Mouse (Mus musculus) lung, embryonic 16.5 days (tissue): ENCODE data around the gene Otogl. TPM values are rescaled to one million over a fixed set of nuclear protein-coding genes. Genes with fewer than 3 reads are reported as not detected.
"Not testable (repeated sequence)": the region's sequence is repeated elsewhere in the genome, so short reads cannot be mapped to it uniquely, and the experiment has no call there.

Source experiments
- ATAC-seq: fragments of 200-750 bp; cut with Nextera tagmentation; 2 replicates; pipeline ENCODE4 v1.8.0; 2017; ENCODE audit warnings: low read depth, mild to moderate bottlenecking, moderate library complexity
- H3K27ac ChIP-seq: fragments of 300-500 bp; sonication (generic); 2 replicates; pipeline ENCODE4 v1.5.1; 2014; ENCODE audit warnings: mild to moderate bottlenecking, control low read depth, low read length
- H3K27me3 ChIP-seq: fragments of 300-500 bp; sonication (generic); 2 replicates; pipeline ENCODE4 v1.6.1; 2014; ENCODE audit warnings: low read depth, low read length, mixed read lengths; ENCODE audit not compliant: control insufficient read depth, insufficient read depth
- H3K36me3 ChIP-seq: fragments of 300-500 bp; sonication (generic); 2 replicates; pipeline ENCODE4 v1.6.1; 2014; ENCODE audit warnings: low read length; ENCODE audit not compliant: control insufficient read depth, insufficient read depth
- H3K4me1 ChIP-seq: fragments of 300-500 bp; sonication (generic); replicated peaks from 2 replicates; pipeline ENCODE4 v1.6.1; 2014; ENCODE audit warnings: low read length, mixed read lengths; ENCODE audit not compliant: control insufficient read depth, insufficient read depth
- H3K4me2 ChIP-seq: fragments of 300-500 bp; sonication (generic); 2 replicates; pipeline ENCODE4 v1.6.1; 2014; ENCODE audit warnings: low read depth, low read length, control low read depth
- H3K4me3 ChIP-seq: fragments of 300-500 bp; sonication (generic); 2 replicates; pipeline ENCODE4 v1.5.1; 2014; ENCODE audit warnings: mild to moderate bottlenecking, low read length, control low read depth
- H3K9ac ChIP-seq: fragments of 300-500 bp; sonication (generic); 2 replicates; pipeline ENCODE4 v1.6.1; 2014; ENCODE audit warnings: low read length, control low read depth
- H3K9me3 ChIP-seq: fragments of 300-500 bp; sonication (generic); 2 replicates; pipeline ENCODE4 v1.6.1; 2016; ENCODE audit warnings: low read length; ENCODE audit not compliant: control insufficient read depth
- WGBS: fragments of 180-500 bp; shearing (Covaris S2); extraction: QIAGEN DNeasy Blood & Tissue Kit; methylation state at CpG from one replicate; pipeline ENCODE4 v1.1.7; 2014; 5-methylcytosine and 5-hydroxymethylcytosine counted together
- polyA plus RNA-seq: library from polyadenylated mRNA; unstranded; fragments of >200 nt; fragmentation: Nextera tagmentation; extraction: Ambion mirVana; gene quantifications from 2 replicates; pipeline ENCODE4 v1.2.1, GENCODE M21; 2015

The Otogl gene
- polyA plus RNA-seq, 1 experiment from 2014 or later, result 0.06 TPM

DNA sequence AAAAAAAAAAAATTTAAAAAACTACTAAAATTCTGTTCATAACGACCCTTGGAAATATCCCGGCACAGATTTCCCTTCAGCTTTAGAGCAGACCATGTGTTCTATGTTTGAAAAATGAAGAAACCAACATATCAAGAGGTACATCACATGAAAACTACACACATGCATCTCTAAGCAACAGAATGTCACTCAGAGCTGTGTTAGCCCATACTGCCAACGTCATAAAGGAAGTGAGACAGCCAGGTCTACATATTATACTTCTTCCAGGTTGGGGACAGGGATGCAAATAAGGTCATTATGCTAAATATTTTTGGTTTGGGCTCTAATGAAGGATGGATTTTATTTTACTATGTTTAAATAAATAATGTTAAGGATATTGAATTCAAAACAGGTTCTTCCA is 52.7 kb downstream of the Otogl start:
- H3K9ac ChIP-seq, result no peak overlapping the region
- WGBS, result 78% methylated on average over 3 of the region's 3 CpGs
- H3K9me3 ChIP-seq, result no peaks in the 10 kb centered on the region; the same call in 1 of the 2 replicates
- H3K27ac ChIP-seq, result no peak overlapping the region
- no peak for ATAC-seq
- no peaks in the 10 kb centered on the region for H3K27me3 ChIP-seq
- no peaks in the 10 kb centered on the region for H3K36me3 ChIP-seq
- no peak overlapping the region for H3K4me3 ChIP-seq
- H3K4me2 ChIP-seq, result no peak overlapping the region
- no peaks in the 10 kb centered on the region for H3K4me1 ChIP-seq

DNA sequence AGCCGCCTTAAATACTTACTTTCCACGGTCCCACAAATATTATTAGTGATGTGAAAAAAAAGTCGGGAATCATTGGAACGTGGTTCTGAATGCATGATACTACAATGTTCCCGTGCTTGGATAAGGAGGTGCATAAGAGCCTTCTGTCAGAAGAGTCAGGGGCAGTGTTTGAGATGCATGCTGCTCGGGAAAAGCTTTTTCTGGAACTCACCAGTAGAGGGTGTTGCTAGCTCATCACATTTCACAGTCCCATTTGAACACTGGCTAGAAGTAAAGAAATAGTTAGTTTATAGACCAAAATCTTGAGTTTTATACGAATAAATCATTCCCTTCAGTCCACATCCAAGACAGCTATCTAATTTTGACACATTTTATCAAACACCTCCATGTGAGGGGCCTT is 53.2 kb downstream of the Otogl start:
- Histone ChIP-seq H3K4me1 (no peaks in the 10 kb centered on the region), H3K27ac (no peak overlapping the region), H3K36me3 (no peaks in the 10 kb centered on the region), H3K9ac (no peak overlapping the region), H3K4me3 (no peak overlapping the region), H3K27me3 (no peaks in the 10 kb centered on the region), H3K4me2 (no peak overlapping the region), H3K9me3 (no peaks in the 10 kb centered on the region; the same call in 1 of the 2 replicates)
- 18% methylated on average over 7 of the region's 7 CpGs for WGBS
- ATAC-seq, result peak; percentile 59; the same call in 1 of the 2 replicates

GRCm38 (mm10) chr10:107844906-107845305 is 67.0 kb downstream of the Otogl start:
- no peaks in the 10 kb centered on the region for H3K36me3 ChIP-seq
- H3K9ac ChIP-seq, result no peak overlapping the region
- H3K4me3 ChIP-seq, result no peak overlapping the region
- no peaks in the 10 kb centered on the region for H3K27me3 ChIP-seq
- no peak overlapping the region for H3K4me2 ChIP-seq
- no peaks in the 10 kb centered on the region for H3K4me1 ChIP-seq
- 91% methylated on average over 1 of the region's 1 CpGs for WGBS
- no peak overlapping the region for H3K27ac ChIP-seq
- no peaks in the 10 kb centered on the region for H3K9me3 ChIP-seq
- ATAC-seq, result no peak

- 39% methylated on average over 4 of the region's 4 CpGs for WGBS
- H3K9ac ChIP-seq, result no peak overlapping the region
- no peaks in the 10 kb centered on the region for H3K4me1 ChIP-seq
- H3K36me3 ChIP-seq, result no peaks in the 10 kb centered on the region
- ATAC-seq, result no peak
- no peaks in the 10 kb centered on the region for H3K27me3 ChIP-seq
- no peak overlapping the region for H3K4me2 ChIP-seq
- H3K9me3 ChIP-seq, result no peaks in the 10 kb centered on the region
- no peak overlapping the region for H3K27ac ChIP-seq
- no peak overlapping the region for H3K4me3 ChIP-seq
These were observed 77.3 kb downstream of the Otogl start for GRCm38 (mm10) chr10:107834452-107835239.

- Histone ChIP-seq H3K36me3 (no peaks in the 10 kb centered on the region), H3K4me2 (no peak overlapping the region), H3K9me3 (no peaks in the 10 kb centered on the region), H3K9ac (no peak overlapping the region), H3K27ac (no peak overlapping the region), H3K4me3 (no peak overlapping the region), H3K27me3 (no peaks in the 10 kb centered on the region), H3K4me1 (no peaks in the 10 kb centered on the region)
- ATAC-seq, result no peak
- 78% methylated on average over 6 of the region's 6 CpGs for WGBS
These were observed 82.8 kb downstream of the Otogl start for GRCm38 (mm10) chr10:107829151-107829550.

DNA sequence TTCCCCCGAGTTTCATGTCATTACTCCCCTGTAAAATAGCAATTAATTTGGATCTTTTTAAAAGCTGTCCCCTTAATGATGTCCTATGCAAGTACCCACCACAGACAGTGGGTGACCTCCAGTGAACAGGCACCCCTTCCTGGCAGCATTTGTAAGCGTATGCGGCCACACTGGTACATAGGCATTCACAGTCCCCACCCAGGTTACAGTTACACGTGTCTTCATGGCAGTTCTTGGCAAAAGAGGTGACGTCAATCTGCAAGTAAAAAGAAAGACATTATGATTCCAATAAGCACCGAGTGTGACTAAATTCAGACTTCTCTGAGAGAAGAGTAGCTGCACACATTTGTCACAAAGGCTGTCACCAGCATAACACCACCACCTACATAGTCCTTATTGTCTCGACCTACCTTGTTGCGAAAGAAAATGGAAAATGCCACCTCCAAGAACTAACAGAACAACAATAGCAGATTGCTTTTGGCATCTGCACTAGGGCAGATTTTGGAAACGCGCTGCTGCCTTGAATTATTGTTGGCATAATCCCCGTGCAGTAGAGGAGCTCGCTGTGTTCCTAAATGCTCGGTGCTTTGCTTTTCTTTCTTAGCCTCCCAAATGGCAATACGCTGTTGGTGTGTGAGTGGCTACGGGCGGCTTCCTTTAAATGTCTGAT is 98.0 kb downstream of the Otogl start:
- Histone ChIP-seq H3K4me1 (no peaks in the 10 kb centered on the region), H3K9me3 (no peaks in the 10 kb centered on the region), H3K27me3 (no peaks in the 10 kb centered on the region), H3K4me2 (no peak overlapping the region), H3K4me3 (no peak overlapping the region), H3K9ac (no peak overlapping the region), H3K27ac (no peak overlapping the region), H3K36me3 (no peaks in the 10 kb centered on the region)
- WGBS, result 81% methylated on average over 16 of the region's 16 CpGs
- ATAC-seq, result no peak

DNA sequence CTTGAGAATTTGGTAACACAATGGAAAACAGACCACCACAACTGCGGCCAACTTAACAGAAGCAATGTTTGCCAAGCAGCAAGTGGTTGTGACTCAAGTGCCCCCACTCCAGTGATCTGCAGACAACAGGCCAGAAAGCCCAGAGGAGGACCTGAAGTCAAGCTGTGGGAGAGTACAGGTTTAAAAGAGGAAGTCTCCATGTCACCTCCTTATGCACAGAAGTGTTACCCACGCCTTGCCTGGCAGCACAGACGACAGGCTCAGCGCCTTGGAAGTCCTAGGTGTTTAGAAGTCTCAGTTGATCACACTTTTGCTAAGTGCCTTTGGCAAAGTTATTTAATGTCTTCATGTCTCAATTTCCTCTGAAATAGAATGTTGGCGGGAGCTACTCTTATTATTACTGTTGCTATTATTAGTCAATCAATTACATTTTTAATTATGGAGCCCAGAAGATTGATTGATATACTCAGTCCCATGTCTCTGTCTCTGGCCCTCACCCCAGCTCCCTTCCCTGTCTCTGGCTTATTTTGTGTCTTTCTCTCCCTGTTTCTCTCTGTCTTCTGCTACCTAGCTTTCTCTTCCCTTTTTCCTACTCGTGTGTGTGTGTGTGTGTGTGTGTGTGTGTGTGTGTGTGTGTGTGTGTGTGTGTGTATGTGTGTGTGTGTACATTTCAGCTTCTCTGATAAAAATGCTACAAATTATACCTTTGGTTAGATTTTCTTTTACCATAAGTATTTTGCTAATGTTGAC is 101.1 kb downstream of the Otogl start:
- Histone ChIP-seq H3K27ac (no peak overlapping the region), H3K27me3 (no peaks in the 10 kb centered on the region), H3K4me2 (no peak overlapping the region), H3K9ac (no peak overlapping the region), H3K9me3 (no peaks in the 10 kb centered on the region), H3K4me3 (no peak overlapping the region), H3K4me1 (no peaks in the 10 kb centered on the region), H3K36me3 (no peaks in the 10 kb centered on the region)
- ATAC-seq, result peak; percentile 49; the same call in 1 of the 2 replicates
- WGBS, result 54% methylated on average over 6 of the region's 6 CpGs

GRCm38 (mm10) chr10:107805203-107805602 is 106.7 kb downstream of the Otogl start:
- no peak overlapping the region for H3K4me2 ChIP-seq
- no peaks in the 10 kb centered on the region for H3K36me3 ChIP-seq
- H3K27me3 ChIP-seq, result no peaks in the 10 kb centered on the region
- no peak overlapping the region for H3K9ac ChIP-seq
- no peak for ATAC-seq
- 52% methylated on average over 2 of the region's 2 CpGs for WGBS
- H3K27ac ChIP-seq, result no peak overlapping the region
- H3K9me3 ChIP-seq, result no peaks in the 10 kb centered on the region
- H3K4me3 ChIP-seq, result no peak overlapping the region
- no peaks in the 10 kb centered on the region for H3K4me1 ChIP-seq

DNA sequence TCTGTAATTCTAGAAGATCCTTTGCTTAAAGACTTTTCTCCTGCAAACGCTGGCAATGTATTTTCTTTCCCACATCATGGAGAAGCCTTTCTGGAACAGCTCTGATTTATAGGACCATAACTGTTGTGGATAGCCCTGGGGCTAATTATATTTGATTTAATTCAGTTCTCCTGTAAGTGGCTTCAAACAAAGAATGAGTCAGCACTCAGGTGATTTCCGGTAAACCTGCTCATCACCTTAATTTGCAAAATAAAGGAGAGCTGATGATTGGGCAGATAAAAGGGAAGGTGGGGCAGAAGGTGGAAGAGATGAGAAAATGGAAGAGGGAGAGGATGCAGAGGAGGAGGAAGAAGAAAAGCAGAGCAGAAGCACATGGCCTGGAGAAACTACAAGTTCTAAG is 107.6 kb downstream of the Otogl start:
- ATAC-seq, H3K9me3 ChIP-seq: not testable (repeated sequence)
- 67% methylated on average over 2 of the region's 2 CpGs for WGBS

More for the DNA sequence above, 107.6 kb downstream of the Otogl start:
- H3K4me3 ChIP-seq, H3K4me1 ChIP-seq, H3K4me2 ChIP-seq, H3K36me3 ChIP-seq, H3K27me3 ChIP-seq, H3K9ac ChIP-seq, H3K27ac ChIP-seq: not testable (repeated sequence)
